Mouse (Mus musculus) lung, postnatal 4 days (tissue): ENCODE measurements around the gene Zfp526.

Source experiments
- DNase-seq, 2 experiments: peaks; one replicate each; pipeline ENCODE4 v3.0.0; 2021

The Zfp526 gene

GRCm38 (mm10) chr7:25221102-25221883 is at the start of gene Zfp526:
Gene Zfp526 (plus strand): TSS chr7:25221425.
- DNase-seq = peak; percentile 98 to 99

GRCm38 (mm10) chr7:25172669-25173068 is 48.6 kb upstream of the Zfp526 start:
- no peak for DNase-seq

- DNase-seq = no peak
These were observed 46.9 kb upstream of the Zfp526 start for GRCm38 (mm10) chr7:25174343-25174742.

- no peak for DNase-seq
These were observed 42.9 kb upstream of the Zfp526 start for GRCm38 (mm10) chr7:25178317-25178716.

- DNase-seq = peak in 1 of 2 experiments; percentile 31
These were observed 42.2 kb upstream of the Zfp526 start for GRCm38 (mm10) chr7:25178787-25179605.

GRCm38 (mm10) chr7:25179606-25180161 is 41.5 kb upstream of the Zfp526 start, which contains the start of gene Pou2f2:
Gene Pou2f2 (minus strand): TSS chr7:25179726.
- peak; percentile 69 to 75 for DNase-seq

GRCm38 (mm10) chr7:25180512-25180911 is 40.7 kb upstream of the Zfp526 start:
- no peak for DNase-seq

GRCm38 (mm10) chr7:25181331-25181790 is 39.9 kb upstream of the Zfp526 start:
- peak; percentile 46 to 66 for DNase-seq

GRCm38 (mm10) chr7:25181814-25182213 is 39.4 kb upstream of the Zfp526 start:
- DNase-seq = no peak

- DNase-seq = no peak
These were observed 37.1 kb upstream of the Zfp526 start for GRCm38 (mm10) chr7:25184091-25184490.

- DNase-seq = peak; percentile 83 to 90
These were observed 33.3 kb upstream of the Zfp526 start for GRCm38 (mm10) chr7:25187662-25188650.

GRCm38 (mm10) chr7:25190806-25191205 is 30.4 kb upstream of the Zfp526 start:
- DNase-seq = no peak

- no peak for DNase-seq
These were observed 29.1 kb upstream of the Zfp526 start for GRCm38 (mm10) chr7:25192110-25192509.

GRCm38 (mm10) chr7:25195148-25195547 is 26.1 kb upstream of the Zfp526 start:
- DNase-seq = no peak

GRCm38 (mm10) chr7:25196107-25196506 is 25.1 kb upstream of the Zfp526 start:
- DNase-seq = no peak

GRCm38 (mm10) chr7:25197384-25198018 is 23.7 kb upstream of the Zfp526 start:
- DNase-seq = peak; percentile 59 to 70

GRCm38 (mm10) chr7:25203624-25204023 is 17.6 kb upstream of the Zfp526 start:
- peak in 1 of 2 experiments; percentile 7 for DNase-seq

GRCm38 (mm10) chr7:25205355-25206093 is 15.7 kb upstream of the Zfp526 start:
- DNase-seq = peak; percentile 55 to 56

- DNase-seq = peak in 1 of 2 experiments; percentile 21
These were observed 15.0 kb upstream of the Zfp526 start for GRCm38 (mm10) chr7:25206094-25206830.

- no peak for DNase-seq
These were observed 12.0 kb upstream of the Zfp526 start for GRCm38 (mm10) chr7:25209161-25209622.
